Mouse (Mus musculus): ENCODE results near the gene Gpr146. TPM values are rescaled to one million over a fixed set of nuclear protein-coding genes. Genes with fewer than 3 reads are reported as not detected.
"Not testable (repeated sequence)": the region's sequence is repeated elsewhere in the genome, so short reads cannot be mapped to it uniquely, and the experiment has no call there.

Gpr146 gene
- 8.2 and 8.5 TPM in 2 replicates for polyA plus RNA-seq (2016; fragmentation: Nextera tagmentation; extraction: Ambion mirVana)

- no peaks in the 10 kb centered on the region for H3K27me3 ChIP-seq (replicated peaks)
- 0 out of 2 replicates have a peak within 1 kb of the TSS, but pooled peaks have one; percentile 7 for H3K4me3 ChIP-seq
- H3K9me3 ChIP-seq (replicated peaks): no peaks in the 10 kb centered on the region
- H3K36me3 ChIP-seq: no peaks in the 10 kb centered on the region
- peak within 1 kb of the TSS; percentile 89 for H3K4me2 ChIP-seq
- H3K27ac ChIP-seq (ENCODE audit: poor library complexity, severe bottlenecking): peak within 1 kb of the TSS; percentile 97
- no peak for ATAC-seq (ENCODE audit: insufficient number of reproducible peaks, low FRiP score)
- H3K9ac ChIP-seq: peak within 1 kb of the TSS; percentile 46; the same call in 1 of the 2 replicates
- 15% methylated on average over 18 of the region's 18 CpGs for WGBS
- H3K4me1 ChIP-seq (replicated peaks): peaks cover 75% of the 10 kb centered on the region
Observed at GRCm38 (mm10) chr5:139377468-139378270, at the start of gene Gpr146. Gene Gpr146 (plus strand): TSS chr5:139377697.

GRCm38 (mm10) chr5:139330766-139331165, 46.7 kb upstream of the Gpr146 start:
- Histone ChIP-seq H3K9me3 (replicated peaks) (no peaks in the 10 kb centered on the region), H3K4me2 (no peak overlapping the region), H3K27me3 (replicated peaks) (peaks cover 59% of the 10 kb centered on the region), H3K9ac (no peak overlapping the region), H3K27ac (ENCODE audit: poor library complexity, severe bottlenecking) (no peak overlapping the region), H3K4me3 (no peak overlapping the region), H3K36me3 (peaks cover 13% of the 10 kb centered on the region; the same call in 1 of the 2 replicates), H3K4me1 (replicated peaks) (peaks cover 12% of the 10 kb centered on the region)
- no peak for ATAC-seq (ENCODE audit: insufficient number of reproducible peaks, low FRiP score)
- 71% methylated on average over 7 of the region's 7 CpGs for WGBS

- WGBS: 19% methylated on average over 8 of the region's 8 CpGs
- Histone ChIP-seq H3K4me3 (no peak overlapping the region), H3K4me1 (replicated peaks) (peaks cover 12% of the 10 kb centered on the region), H3K27ac (ENCODE audit: poor library complexity, severe bottlenecking) (no peak overlapping the region), H3K9me3 (replicated peaks) (no peaks in the 10 kb centered on the region), H3K36me3 (peaks cover 23% of the 10 kb centered on the region; the same call in 1 of the 2 replicates), H3K4me2 (no peak overlapping the region), H3K9ac (no peak overlapping the region), H3K27me3 (replicated peaks) (peaks cover 53% of the 10 kb centered on the region)
- ATAC-seq (ENCODE audit: insufficient number of reproducible peaks, low FRiP score): no peak
Observed at GRCm38 (mm10) chr5:139331742-139332141, 45.8 kb upstream of the Gpr146 start.

- 69% methylated on average over 8 of the region's 8 CpGs for WGBS
- Histone ChIP-seq H3K36me3 (peaks cover 27% of the 10 kb centered on the region), H3K4me1 (replicated peaks) (peaks cover 22% of the 10 kb centered on the region), H3K27me3 (replicated peaks) (peaks cover 43% of the 10 kb centered on the region), H3K27ac (ENCODE audit: poor library complexity, severe bottlenecking) (no peak overlapping the region), H3K9ac (no peak overlapping the region; the same call in 1 of the 2 replicates), H3K4me3 (no peak overlapping the region), H3K9me3 (replicated peaks) (no peaks in the 10 kb centered on the region), H3K4me2 (no peak overlapping the region)
- ATAC-seq (ENCODE audit: insufficient number of reproducible peaks, low FRiP score): no peak
Observed at GRCm38 (mm10) chr5:139332590-139333272, 44.8 kb upstream of the Gpr146 start.

- WGBS: 89% methylated on average over 16 of the region's 16 CpGs
- ATAC-seq (ENCODE audit: insufficient number of reproducible peaks, low FRiP score): no peak
- no peak overlapping the region for H3K27ac ChIP-seq (ENCODE audit: poor library complexity, severe bottlenecking)
- H3K4me3 ChIP-seq: no peak overlapping the region
- H3K4me2 ChIP-seq: no peak overlapping the region
- peaks cover 29% of the 10 kb centered on the region for H3K4me1 ChIP-seq (replicated peaks)
- peaks cover 31% of the 10 kb centered on the region for H3K36me3 ChIP-seq
- H3K27me3 ChIP-seq (replicated peaks): peaks cover 38% of the 10 kb centered on the region
- no peak overlapping the region for H3K9ac ChIP-seq
- no peaks in the 10 kb centered on the region for H3K9me3 ChIP-seq (replicated peaks)
Observed at GRCm38 (mm10) chr5:139333301-139334013, 44.0 kb upstream of the Gpr146 start.

GRCm38 (mm10) chr5:139334394-139334793, 43.1 kb upstream of the Gpr146 start:
- H3K4me2 ChIP-seq; H3K4me3 ChIP-seq; H3K9me3 ChIP-seq (replicated peaks); H3K27ac ChIP-seq (ENCODE audit: poor library complexity, severe bottlenecking); ATAC-seq (ENCODE audit: insufficient number of reproducible peaks, low FRiP score); H3K9ac ChIP-seq: not testable (repeated sequence)
- Histone ChIP-seq H3K27me3 (replicated peaks) (peaks cover 29% of the 10 kb centered on the region), H3K36me3 (peaks cover 40% of the 10 kb centered on the region), H3K4me1 (replicated peaks) (peaks cover 38% of the 10 kb centered on the region)
- WGBS: 85% methylated on average over 10 of the region's 10 CpGs

- Histone ChIP-seq H3K4me3 (no peak overlapping the region), H3K27me3 (replicated peaks) (peaks cover 18% of the 10 kb centered on the region; the same call in 1 of the 2 replicates), H3K27ac (ENCODE audit: poor library complexity, severe bottlenecking) (no peak overlapping the region), H3K9ac (no peak overlapping the region), H3K4me2 (no peak overlapping the region), H3K9me3 (replicated peaks) (no peaks in the 10 kb centered on the region), H3K4me1 (replicated peaks) (peaks cover 45% of the 10 kb centered on the region), H3K36me3 (peaks cover 52% of the 10 kb centered on the region)
- 95% methylated on average over 4 of the region's 4 CpGs for WGBS
- no peak for ATAC-seq (ENCODE audit: insufficient number of reproducible peaks, low FRiP score)
Observed at GRCm38 (mm10) chr5:139335634-139336033, 41.9 kb upstream of the Gpr146 start.

GRCm38 (mm10) chr5:139337826-139338370, 39.6 kb upstream of the Gpr146 start:
- Histone ChIP-seq H3K36me3 (peaks cover 71% of the 10 kb centered on the region), H3K9me3 (replicated peaks) (no peaks in the 10 kb centered on the region), H3K4me3 (no peak overlapping the region), H3K4me1 (replicated peaks) (peaks cover 34% of the 10 kb centered on the region), H3K4me2 (peak overlapping the region; percentile 46), H3K27ac (ENCODE audit: poor library complexity, severe bottlenecking) (peak overlapping the region; percentile 90), H3K9ac (peak overlapping the region; percentile 52), H3K27me3 (replicated peaks) (peaks cover 9% of the 10 kb centered on the region; the same call in 1 of the 2 replicates)
- peak; percentile 68 for ATAC-seq (ENCODE audit: insufficient number of reproducible peaks, low FRiP score)
- 28% methylated on average over 13 of the region's 13 CpGs for WGBS

GRCm38 (mm10) chr5:139338403-139338802, 39.1 kb upstream of the Gpr146 start:
- peak; percentile 30; the same call in 1 of the 2 replicates for ATAC-seq (ENCODE audit: insufficient number of reproducible peaks, low FRiP score)
- H3K4me1 ChIP-seq (replicated peaks): peaks cover 33% of the 10 kb centered on the region
- H3K9me3 ChIP-seq (replicated peaks): no peaks in the 10 kb centered on the region
- H3K9ac ChIP-seq: peak overlapping the region; percentile 52
- WGBS: 50% methylated on average over 3 of the region's 3 CpGs
- no peak overlapping the region for H3K4me3 ChIP-seq
- H3K27me3 ChIP-seq (replicated peaks): peaks cover 9% of the 10 kb centered on the region; the same call in 1 of the 2 replicates
- peak overlapping the region; percentile 90 for H3K27ac ChIP-seq (ENCODE audit: poor library complexity, severe bottlenecking)
- peak overlapping the region; percentile 46 for H3K4me2 ChIP-seq
- peaks cover 71% of the 10 kb centered on the region for H3K36me3 ChIP-seq

GRCm38 (mm10) chr5:139338891-139339290, 38.6 kb upstream of the Gpr146 start:
- WGBS: 76% methylated on average over 11 of the region's 11 CpGs
- ATAC-seq (ENCODE audit: insufficient number of reproducible peaks, low FRiP score): no peak

More at GRCm38 (mm10) chr5:139338891-139339290, 38.6 kb upstream of the Gpr146 start:
- Histone ChIP-seq H3K27me3 (replicated peaks) (peaks cover 9% of the 10 kb centered on the region; the same call in 1 of the 2 replicates), H3K4me2 (no peak overlapping the region), H3K36me3 (peaks cover 71% of the 10 kb centered on the region), H3K27ac (ENCODE audit: poor library complexity, severe bottlenecking) (no peak overlapping the region), H3K4me3 (no peak overlapping the region), H3K4me1 (replicated peaks) (peaks cover 38% of the 10 kb centered on the region), H3K9ac (0 out of 2 replicates have a peak overlapping the region, but pooled peaks have one; percentile 27), H3K9me3 (replicated peaks) (no peaks in the 10 kb centered on the region)
